Mouse (Mus musculus): ENCODE results near the gene Pnpt1.

GRCm38 (mm10) chr11:29148901-29149300, 18.4 kb downstream of the Pnpt1 start:
- TF ChIP-seq CTCF (IDR thresholded peaks at IDR 0.05; ENCODE audit: low read depth, low read length), result no peak
- TF ChIP-seq TAL1 (conservative IDR thresholded peaks at IDR 0.05; ENCODE audit: low read depth, low read length), result no peak

All from G1E (cell line).